In genomic region chr3:36332016-36332415, GRCm38 (mm10) we compare ENCODE assay signal across 23 mouse cellular contexts.
A peak's percentile ranks its signal among the peaks of the same experiment; 100 is the strongest.
DNase-seq lines count a peak whose midpoint lies in the region; ATAC-seq and TF ChIP-seq lines count a peak whose summit lies in the region.
"Had no signal": no experiment of that assay in that cellular context is flagged by ENCODE, and none has a peak within 500 bp of the region (broad histone marks: within the 10 kb centered on the region; RNA-seq: fewer than 3 reads in every experiment).

No protein-coding gene starts in this region.

- no peak overlapping the region for H3K9ac ChIP-seq in stomach, postnatal 0 days (ENCODE audit: low read length)
- H3K9ac ChIP-seq: embryonic facial prominence, embryonic 12.5 days; forebrain, embryonic 12.5 days had no signal

- H3K4me3 ChIP-seq in layer of hippocampus, adult 2 months: no peak overlapping the region
- H3K4me3 ChIP-seq in stomach, postnatal 0 days (ENCODE audit: low read depth, low read length): no peak overlapping the region
- H3K4me3 ChIP-seq: embryonic facial prominence, embryonic 10.5 days; embryonic facial prominence, embryonic 12.5 days; forebrain, embryonic 10.5 days; forebrain, embryonic 12.5 days had no signal

- ATAC-seq in stomach, postnatal 0 days (ENCODE audit: low FRiP score, low TSS enrichment): no peak
- no peak for ATAC-seq in erythroid progenitor cell, adult 5-6 weeks (replicated peaks; ENCODE audit: low FRiP score, poor library complexity, severe bottlenecking)
- ATAC-seq: activated CD4-positive, CD25-positive, alpha-beta regulatory T cell, adult 4 months; forebrain, embryonic 14.5 days; forebrain, embryonic 16.5 days; Patski had no signal

- peak overlapping the region; percentile 43; the same call in 1 of the 2 replicates for H3K27ac ChIP-seq in layer of hippocampus, adult 2 months
- no peak overlapping the region for H3K27ac ChIP-seq in stomach, postnatal 0 days (replicated peaks)
- H3K27ac ChIP-seq: embryonic facial prominence, embryonic 10.5 days; embryonic facial prominence, embryonic 12.5 days; forebrain, embryonic 10.5 days; forebrain, embryonic 12.5 days had no signal

- H3K4me2 ChIP-seq in stomach, postnatal 0 days (replicated peaks; ENCODE audit: low read depth): no peak overlapping the region
- H3K4me2 ChIP-seq: embryonic facial prominence, embryonic 12.5 days; forebrain, embryonic 12.5 days had no signal

- H3K27me3 ChIP-seq in stomach, postnatal 0 days (ENCODE audit: control insufficient read depth, insufficient read depth, low read length): no peaks in the 10 kb centered on the region
- H3K27me3 ChIP-seq: embryonic facial prominence, embryonic 12.5 days; forebrain, embryonic 12.5 days had no signal

- WGBS in stomach, postnatal 0 days: 86% methylated on average over 6 of the region's 6 CpGs

- H3K36me3 ChIP-seq in stomach, postnatal 0 days (ENCODE audit: control insufficient read depth, insufficient read depth, low read length): no peaks in the 10 kb centered on the region
- H3K36me3 ChIP-seq: embryonic facial prominence, embryonic 10.5 days; embryonic facial prominence, embryonic 12.5 days; forebrain, embryonic 10.5 days; forebrain, embryonic 12.5 days; G1E had no signal

- TF ChIP-seq EP300 in stomach, postnatal 0 days (optimal IDR thresholded peaks at IDR 0.05): no peak

- H3K9me3 ChIP-seq in stomach, postnatal 0 days (ENCODE audit: control insufficient read depth, low read length): no peaks in the 10 kb centered on the region
- H3K9me3 ChIP-seq: embryonic facial prominence, embryonic 10.5 days; embryonic facial prominence, embryonic 12.5 days; forebrain, embryonic 10.5 days; forebrain, embryonic 12.5 days; G1E had no signal

- no peaks in the 10 kb centered on the region for H3K4me1 ChIP-seq in stomach, postnatal 0 days (replicated peaks; ENCODE audit: control insufficient read depth, insufficient read depth)
- H3K4me1 ChIP-seq: embryonic facial prominence, embryonic 10.5 days; embryonic facial prominence, embryonic 12.5 days; forebrain, embryonic 10.5 days; forebrain, embryonic 12.5 days had no signal

- no peak for DNase-seq in layer of hippocampus, adult 2 months (ENCODE audit: low spot score in 2 of 2)
- no peak for DNase-seq in layer of hippocampus, adult 11-12 months (ENCODE audit: low spot score)
- peak; percentile 4 for DNase-seq in adipocyte (ENCODE audit: low spot score)
- DNase-seq in telencephalon, adult 2 months (ENCODE audit: low read depth, low spot score): peak; percentile 67
- DNase-seq in stomach, postnatal 0 days (ENCODE audit: low spot score): no peak
- DNase-seq: adrenal gland, adult 2 months; adrenal gland, postnatal 10 days; adrenal gland, postnatal 25 days; cerebellum, adult 11-12 months; cerebellum, adult 2 months; cerebellum, adult 9-10 months; cerebellum, postnatal 10 days; cerebellum, postnatal 25 days had no signal

- no peak for TF ChIP-seq CTCF in layer of hippocampus, adult 2 months (conservative IDR thresholded peaks at IDR 0.05)
- no peak for TF ChIP-seq CTCF in stomach, postnatal 0 days (IDR thresholded peaks at IDR 0.05; ENCODE audit: low read depth)

Comparison
In these comparisons a context has a peak if more than half of its experiments do, and no peak if none do; other contexts are left out.
1. DNase-seq: peak in adipocyte (single experiment) and telencephalon, adult 2 months (single experiment); none in layer of hippocampus, adult 2 months (0 of 2), layer of hippocampus, adult 11-12 months (single experiment) and stomach, postnatal 0 days (single experiment).